Mouse (Mus musculus): Measurements from ENCODE around the gene Olfr547. TPM values are rescaled to one million over a fixed set of nuclear protein-coding genes. Genes with fewer than 3 reads are reported as not detected.
A peak's percentile ranks its signal among the peaks of the same experiment; 100 is the strongest.

The Olfr547 gene
- polyA plus RNA-seq, 1 experiment: not detected

GRCm38 (mm10) chr7:102506848-102507247, 27.7 kb upstream of the Olfr547 start:
- Histone ChIP-seq H3K4me3 (ENCODE audit: extremely low read depth, insufficient read depth, insufficient read length) (no peak overlapping the region), H3K27me3 (ENCODE audit: control insufficient read depth, insufficient read depth, low read length) (no peaks in the 10 kb centered on the region), H3K4me1 (ENCODE audit: control insufficient read depth, insufficient read depth, insufficient read length) (no peaks in the 10 kb centered on the region), H3K36me3 (ENCODE audit: control insufficient read depth, insufficient read depth, low read length) (no peaks in the 10 kb centered on the region), H3K27ac (ENCODE audit: insufficient read depth, low read length) (no peak overlapping the region)
- 41% methylated on average over 3 of the region's 3 CpGs for WGBS
- TF ChIP-seq CTCF (IDR thresholded peaks at IDR 0.05; ENCODE audit: extremely low read depth, insufficient read depth, insufficient read length, insufficient replicate concordance) (peak; percentile 83; the same call in 1 of the 2 replicates), POLR2A (IDR thresholded peaks at IDR 0.05; ENCODE audit: low read depth, low read length) (no peak)
- peak; percentile 29 to 62 for DNase-seq (ENCODE audit: low read depth in 1 of 2, low spot score in 2 of 2)

GRCm38 (mm10) chr7:102508066-102508465, 26.5 kb upstream of the Olfr547 start:
- 89% methylated on average over 9 of the region's 9 CpGs for WGBS
- peaks cover 4% of the 10 kb centered on the region for H3K4me1 ChIP-seq (ENCODE audit: control insufficient read depth, insufficient read depth, insufficient read length)
- 0 out of 2 replicates have a peak, but pooled peaks cover 3% of the 10 kb centered on the region for H3K27me3 ChIP-seq (ENCODE audit: control insufficient read depth, insufficient read depth, low read length)

GRCm38 (mm10) chr7:102508666-102509065, 25.9 kb upstream of the Olfr547 start:
- H3K27ac ChIP-seq (ENCODE audit: insufficient read depth, low read length): no peak overlapping the region
- no peak for DNase-seq (ENCODE audit: low read depth in 1 of 2, low spot score in 2 of 2)
- no peaks in the 10 kb centered on the region for H3K36me3 ChIP-seq (ENCODE audit: control insufficient read depth, insufficient read depth, low read length)
- WGBS: 92% methylated on average over 6 of the region's 6 CpGs
- no peak overlapping the region for H3K4me3 ChIP-seq (ENCODE audit: extremely low read depth, insufficient read depth, insufficient read length)
- 0 out of 2 replicates have a peak, but pooled peaks cover 3% of the 10 kb centered on the region for H3K27me3 ChIP-seq (ENCODE audit: control insufficient read depth, insufficient read depth, low read length)
- no peak for TF ChIP-seq POLR2A (IDR thresholded peaks at IDR 0.05; ENCODE audit: low read depth, low read length)
- TF ChIP-seq CTCF (IDR thresholded peaks at IDR 0.05; ENCODE audit: extremely low read depth, insufficient read depth, insufficient read length, insufficient replicate concordance): no peak
- peaks cover 4% of the 10 kb centered on the region for H3K4me1 ChIP-seq (ENCODE audit: control insufficient read depth, insufficient read depth, insufficient read length)

More at GRCm38 (mm10) chr7:102508066-102508465, 26.5 kb upstream of the Olfr547 start:
- Histone ChIP-seq H3K36me3 (ENCODE audit: control insufficient read depth, insufficient read depth, low read length) (no peaks in the 10 kb centered on the region), H3K4me3 (ENCODE audit: extremely low read depth, insufficient read depth, insufficient read length) (no peak overlapping the region), H3K27ac (ENCODE audit: insufficient read depth, low read length) (no peak overlapping the region)
- TF ChIP-seq CTCF (IDR thresholded peaks at IDR 0.05; ENCODE audit: extremely low read depth, insufficient read depth, insufficient read length, insufficient replicate concordance): no peak
- no peak for TF ChIP-seq POLR2A (IDR thresholded peaks at IDR 0.05; ENCODE audit: low read depth, low read length)
- no peak for DNase-seq (ENCODE audit: low read depth in 1 of 2, low spot score in 2 of 2)

- 89% methylated on average over 7 of the region's 7 CpGs for WGBS
Observed at GRCm38 (mm10) chr7:102509726-102510125, 24.8 kb upstream of the Olfr547 start.

GRCm38 (mm10) chr7:102511927-102512326, 22.6 kb upstream of the Olfr547 start:
- Histone ChIP-seq H3K4me3 (ENCODE audit: extremely low read depth, insufficient read depth, insufficient read length) (no peak overlapping the region), H3K27ac (ENCODE audit: insufficient read depth, low read length) (no peak overlapping the region), H3K27me3 (ENCODE audit: control insufficient read depth, insufficient read depth, low read length) (0 out of 2 replicates have a peak, but pooled peaks cover 3% of the 10 kb centered on the region), H3K4me1 (ENCODE audit: control insufficient read depth, insufficient read depth, insufficient read length) (peaks cover 4% of the 10 kb centered on the region), H3K36me3 (ENCODE audit: control insufficient read depth, insufficient read depth, low read length) (no peaks in the 10 kb centered on the region)
- no peak for DNase-seq (ENCODE audit: low read depth in 1 of 2, low spot score in 2 of 2)
- 56% methylated on average over 10 of the region's 10 CpGs for WGBS
- TF ChIP-seq CTCF (IDR thresholded peaks at IDR 0.05; ENCODE audit: extremely low read depth, insufficient read depth, insufficient read length, insufficient replicate concordance) (no peak), POLR2A (IDR thresholded peaks at IDR 0.05; ENCODE audit: low read depth, low read length) (no peak)

More at GRCm38 (mm10) chr7:102509726-102510125, 24.8 kb upstream of the Olfr547 start:
- H3K27me3 ChIP-seq (ENCODE audit: control insufficient read depth, insufficient read depth, low read length): 0 out of 2 replicates have a peak, but pooled peaks cover 3% of the 10 kb centered on the region
- no peak for DNase-seq (ENCODE audit: low read depth in 1 of 2, low spot score in 2 of 2)
- no peaks in the 10 kb centered on the region for H3K36me3 ChIP-seq (ENCODE audit: control insufficient read depth, insufficient read depth, low read length)
- H3K4me1 ChIP-seq (ENCODE audit: control insufficient read depth, insufficient read depth, insufficient read length): peaks cover 4% of the 10 kb centered on the region
- no peak overlapping the region for H3K4me3 ChIP-seq (ENCODE audit: extremely low read depth, insufficient read depth, insufficient read length)
- TF ChIP-seq POLR2A (IDR thresholded peaks at IDR 0.05; ENCODE audit: low read depth, low read length) (no peak), CTCF (IDR thresholded peaks at IDR 0.05; ENCODE audit: extremely low read depth, insufficient read depth, insufficient read length, insufficient replicate concordance) (no peak)
- no peak overlapping the region for H3K27ac ChIP-seq (ENCODE audit: insufficient read depth, low read length)

- Histone ChIP-seq H3K27ac (ENCODE audit: insufficient read depth, low read length) (no peak overlapping the region), H3K36me3 (ENCODE audit: control insufficient read depth, insufficient read depth, low read length) (no peaks in the 10 kb centered on the region), H3K4me1 (ENCODE audit: control insufficient read depth, insufficient read depth, insufficient read length) (peaks cover 4% of the 10 kb centered on the region), H3K27me3 (ENCODE audit: control insufficient read depth, insufficient read depth, low read length) (0 out of 2 replicates have a peak, but pooled peaks cover 3% of the 10 kb centered on the region), H3K4me3 (ENCODE audit: extremely low read depth, insufficient read depth, insufficient read length) (peak overlapping the region; percentile 45; the same call in 1 of the 2 replicates)
- WGBS: 2% methylated on average over 54 of the region's 54 CpGs
- peak; percentile 31 to 83 for DNase-seq (ENCODE audit: low read depth in 1 of 2, low spot score in 2 of 2)
- peak; percentile 90 for TF ChIP-seq CTCF (IDR thresholded peaks at IDR 0.05; ENCODE audit: extremely low read depth, insufficient read depth, insufficient read length, insufficient replicate concordance)
- TF ChIP-seq POLR2A (IDR thresholded peaks at IDR 0.05; ENCODE audit: low read depth, low read length): no peak
Observed at GRCm38 (mm10) chr7:102512814-102513435, 21.6 kb upstream of the Olfr547 start.

- H3K4me1 ChIP-seq (ENCODE audit: control insufficient read depth, insufficient read depth, insufficient read length): peaks cover 4% of the 10 kb centered on the region
- H3K4me3 ChIP-seq (ENCODE audit: extremely low read depth, insufficient read depth, insufficient read length): no peak overlapping the region
- 17% methylated on average over 4 of the region's 4 CpGs for WGBS
- 0 out of 2 replicates have a peak, but pooled peaks cover 3% of the 10 kb centered on the region for H3K27me3 ChIP-seq (ENCODE audit: control insufficient read depth, insufficient read depth, low read length)
- TF ChIP-seq CTCF (IDR thresholded peaks at IDR 0.05; ENCODE audit: extremely low read depth, insufficient read depth, insufficient read length, insufficient replicate concordance): no peak
- TF ChIP-seq POLR2A (IDR thresholded peaks at IDR 0.05; ENCODE audit: low read depth, low read length): no peak
- DNase-seq (ENCODE audit: low read depth in 1 of 2, low spot score in 2 of 2): no peak
- H3K27ac ChIP-seq (ENCODE audit: insufficient read depth, low read length): no peak overlapping the region
- no peaks in the 10 kb centered on the region for H3K36me3 ChIP-seq (ENCODE audit: control insufficient read depth, insufficient read depth, low read length)
Observed at GRCm38 (mm10) chr7:102514144-102514543, 20.4 kb upstream of the Olfr547 start.

Data from spleen, adult 2 months (tissue).